Mouse (Mus musculus) liver, embryonic 13.5 days (tissue): ENCODE measurements around the gene Ddx3x. TPM values are rescaled to one million over a fixed set of nuclear protein-coding genes. Genes with fewer than 3 reads are reported as not detected.
A peak's percentile ranks its signal among the peaks of the same experiment; 100 is the strongest.

Experiments
- ATAC-seq: fragments of 200-750 bp; cut with Nextera tagmentation; 2 replicates; pipeline ENCODE4 v1.8.0; 2017; ENCODE audit warnings: low read depth, mild to moderate bottlenecking, moderate number of reproducible peaks, moderate library complexity
- DNase-seq: peaks from one replicate; pipeline ENCODE4 v3.0.0; 2022
- H3K27ac ChIP-seq: fragments of 300-500 bp; sonication (generic); 2 replicates; pipeline ENCODE4 v1.5.1; 2015; ENCODE audit warnings: moderate library complexity, mild to moderate bottlenecking, inconsistent platforms
- H3K27me3 ChIP-seq: fragments of 300-500 bp; sonication (generic); 2 replicates; pipeline ENCODE4 v1.6.1; 2015; ENCODE audit warnings: mild to moderate bottlenecking, inconsistent platforms
- H3K36me3 ChIP-seq: fragments of 300-500 bp; sonication (generic); 2 replicates; pipeline ENCODE4 v1.6.1; 2015; ENCODE audit warnings: mild to moderate bottlenecking, inconsistent platforms
- H3K4me1 ChIP-seq: fragments of 300-500 bp; sonication (generic); replicated peaks from 2 replicates; pipeline ENCODE4 v1.6.1; 2015; ENCODE audit warnings: inconsistent platforms
- H3K4me2 ChIP-seq: fragments of 300-500 bp; sonication (generic); 2 replicates; pipeline ENCODE4 v1.6.1; 2015; ENCODE audit warnings: inconsistent platforms, mild to moderate bottlenecking, moderate library complexity
- H3K4me3 ChIP-seq: fragments of 300-500 bp; sonication (generic); replicated peaks from 2 replicates; pipeline ENCODE4 v1.5.1; 2015; ENCODE audit warnings: mild to moderate bottlenecking, inconsistent platforms
- H3K9ac ChIP-seq: fragments of 300-500 bp; sonication (generic); 2 replicates; pipeline ENCODE4 v1.6.1; 2015; ENCODE audit warnings: mild to moderate bottlenecking, inconsistent platforms
- H3K9me3 ChIP-seq: fragments of 300-500 bp; sonication (generic); replicated peaks from 2 replicates; pipeline ENCODE4 v1.6.1; 2016; ENCODE audit warnings: inconsistent platforms
- whole genome bisulfite sequencing: fragments of 180-500 bp; shearing (Covaris S2); methylation state at CpG from one replicate; pipeline ENCODE4 v1.1.7; 2015; ENCODE audit not compliant: insufficient replicate concordance; 5-methylcytosine and 5-hydroxymethylcytosine counted together
- polyA plus RNA-seq: library from polyadenylated mRNA; unstranded; fragments of >200 nt; fragmentation: Nextera tagmentation; extraction: Ambion mirVana; gene quantifications from 2 replicates; pipeline ENCODE4 v1.2.1, GENCODE M21; 2015

Ddx3x gene
- polyA plus RNA-seq, 1 experiment from 2014 or later = 66.1 TPM

DNA sequence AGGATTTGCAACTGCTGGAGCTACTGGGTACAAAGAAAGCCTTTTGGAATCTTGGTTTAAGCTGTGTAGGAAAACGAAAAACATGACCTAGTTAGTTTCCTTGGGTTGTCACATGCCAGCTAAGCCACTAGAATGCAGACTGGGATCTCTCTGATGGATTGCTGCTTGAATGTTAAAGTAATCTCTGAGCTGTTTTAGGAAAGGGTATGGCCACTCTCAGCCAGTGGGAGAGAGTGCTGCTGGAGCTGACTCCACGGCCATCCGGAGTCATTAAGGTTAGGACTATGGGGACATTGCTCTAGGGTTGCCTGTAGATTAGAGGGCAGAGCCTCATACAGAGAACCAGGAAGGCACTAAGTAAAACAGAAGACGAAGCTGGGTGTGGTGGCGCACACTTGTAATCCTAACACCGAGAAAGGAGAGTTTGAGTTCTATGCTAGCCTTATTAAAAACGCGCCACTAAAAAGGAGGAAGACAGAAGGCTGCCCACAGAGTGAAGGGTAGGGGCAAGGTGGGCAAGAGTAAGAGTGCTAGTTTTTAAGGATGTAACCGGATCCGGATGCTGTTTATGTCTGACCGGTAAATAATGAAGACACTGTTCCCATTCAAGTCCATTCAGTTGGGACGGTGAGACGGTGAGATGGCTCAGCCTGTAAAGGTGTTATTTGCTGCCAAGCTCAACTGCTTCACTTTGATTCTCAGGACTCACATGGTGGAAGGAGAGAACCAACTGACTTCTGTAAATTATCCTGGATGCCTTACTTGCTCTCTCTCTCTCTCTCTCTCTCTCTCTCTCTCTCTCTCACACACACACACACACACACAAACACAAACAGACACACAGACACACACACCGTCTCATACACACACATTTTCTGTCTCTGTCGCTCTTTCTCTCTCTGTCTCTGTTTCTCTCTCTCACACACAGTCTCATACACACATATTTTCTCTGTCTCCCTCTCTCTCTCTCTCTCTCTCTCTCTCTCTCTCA is 37.3 kb upstream of the Ddx3x start:
- peak overlapping the region; percentile 74 for H3K9ac ChIP-seq

DNA sequence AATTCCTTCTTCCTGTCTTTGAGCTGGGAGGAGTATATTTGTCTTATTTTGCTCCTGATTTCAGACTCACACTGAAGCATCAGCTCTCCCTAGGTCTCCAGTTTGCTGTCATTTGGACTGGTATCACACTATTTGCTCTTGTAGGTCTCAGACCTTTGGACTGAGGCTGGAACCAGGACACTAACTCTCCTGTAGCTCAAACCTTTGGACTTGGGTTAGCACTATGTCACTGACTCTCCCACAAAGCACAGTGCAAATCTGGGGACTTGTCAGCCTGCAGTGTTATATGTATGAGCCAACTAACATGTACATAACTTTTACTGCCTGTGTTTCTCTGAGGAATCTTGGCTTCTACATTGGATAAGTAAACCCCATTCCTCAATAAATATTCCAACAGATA is 36.2 kb upstream of the Ddx3x start:
- Histone ChIP-seq H3K9me3 (no peaks in the 10 kb centered on the region), H3K4me1 (peaks cover 32% of the 10 kb centered on the region), H3K4me2 (no peak overlapping the region), H3K36me3 (no peaks in the 10 kb centered on the region), H3K27ac (peak overlapping the region; percentile 86), H3K9ac (no peak overlapping the region), H3K27me3 (no peaks in the 10 kb centered on the region), H3K4me3 (no peak overlapping the region)
- no peak for DNase-seq
- peak; percentile 39 for ATAC-seq

More for the DNA sequence above, 37.3 kb upstream of the Ddx3x start:
- DNase-seq (no peak), ATAC-seq (peak; percentile 57)
- Histone ChIP-seq H3K4me2 (peak overlapping the region; percentile 72), H3K9me3 (no peaks in the 10 kb centered on the region), H3K4me1 (peaks cover 32% of the 10 kb centered on the region), H3K36me3 (no peaks in the 10 kb centered on the region), H3K27me3 (no peaks in the 10 kb centered on the region), H3K27ac (peak overlapping the region; percentile 86), H3K4me3 (peak overlapping the region; percentile 61)
- 20% methylated on average over 15 of the region's 15 CpGs for whole genome bisulfite sequencing

DNA sequence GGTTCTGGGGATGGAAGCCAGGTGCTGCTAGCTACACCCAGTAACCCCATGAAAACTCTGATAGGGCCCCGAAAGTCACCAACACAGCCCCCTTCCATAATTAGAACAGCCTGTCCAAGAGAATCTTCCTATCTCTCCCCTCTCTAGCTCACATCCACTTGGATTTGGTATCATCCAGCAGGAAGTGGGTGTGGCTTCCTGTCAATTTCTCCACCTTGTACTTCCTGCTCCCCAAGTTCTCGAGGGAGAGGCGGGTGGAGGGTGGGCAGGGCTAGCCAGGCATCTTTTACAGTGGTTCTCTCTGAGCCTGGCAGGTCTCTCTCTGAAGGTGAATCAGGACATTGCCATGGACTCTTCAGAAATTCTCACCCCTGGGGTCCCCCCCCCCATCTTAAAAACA is 35.7 kb upstream of the Ddx3x start:
- Histone ChIP-seq H3K27me3 (no peaks in the 10 kb centered on the region), H3K9ac (no peak overlapping the region), H3K27ac (peak overlapping the region; percentile 86), H3K4me1 (peaks cover 32% of the 10 kb centered on the region), H3K9me3 (no peaks in the 10 kb centered on the region), H3K36me3 (no peaks in the 10 kb centered on the region), H3K4me3 (no peak overlapping the region), H3K4me2 (no peak overlapping the region)
- WGBS = 36% methylated on average over 3 of the region's 3 CpGs
- no peak for ATAC-seq
- no peak for DNase-seq

DNA sequence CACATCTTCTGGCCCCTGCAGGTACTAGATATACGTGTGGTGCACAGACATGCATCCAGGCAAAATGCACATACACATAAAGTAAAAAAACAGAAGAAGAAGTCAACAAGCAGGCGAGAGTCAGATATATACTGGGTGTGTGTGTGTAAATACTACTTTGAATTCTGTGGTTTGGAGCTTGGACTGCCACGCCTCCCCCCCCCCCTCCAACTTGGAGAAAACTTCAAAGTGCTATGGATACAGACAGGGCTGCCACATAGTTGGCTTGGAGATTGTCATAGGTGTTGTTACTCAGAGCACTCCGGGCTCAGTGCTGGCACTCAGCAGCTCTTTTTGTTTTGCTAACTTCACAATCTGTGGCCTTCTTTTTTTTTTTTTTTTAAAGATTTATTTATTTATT is 29.1 kb upstream of the Ddx3x start:
- no peaks in the 10 kb centered on the region for H3K27me3 ChIP-seq
- no peak overlapping the region for H3K9ac ChIP-seq
- H3K27ac ChIP-seq = no peak overlapping the region
- no peaks in the 10 kb centered on the region for H3K4me1 ChIP-seq
- WGBS = 46% methylated on average over 4 of the region's 4 CpGs
- no peak for ATAC-seq
- H3K36me3 ChIP-seq = no peaks in the 10 kb centered on the region
- no peak overlapping the region for H3K4me2 ChIP-seq
- no peak for DNase-seq
- H3K9me3 ChIP-seq = no peaks in the 10 kb centered on the region
- no peak overlapping the region for H3K4me3 ChIP-seq

DNA sequence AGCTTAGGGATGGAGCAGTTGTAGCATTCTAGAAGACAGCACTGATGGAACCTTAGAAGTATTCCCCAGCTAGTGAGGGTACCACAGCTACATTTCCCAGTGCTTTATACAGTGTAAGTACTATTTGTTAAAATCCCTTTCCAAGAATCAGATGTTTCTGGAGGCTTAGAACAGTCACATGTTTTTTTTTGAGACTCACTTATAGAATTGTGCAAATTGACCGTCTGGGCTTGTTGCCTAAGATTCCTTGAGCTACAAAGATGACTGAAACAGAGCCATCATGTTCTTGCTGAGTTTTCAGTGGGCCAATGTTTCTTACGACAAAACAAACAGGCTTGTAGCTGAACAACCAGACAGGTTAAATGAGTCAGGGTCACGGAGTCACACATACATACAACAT is 26.5 kb upstream of the Ddx3x start:
- Histone ChIP-seq H3K27me3 (no peaks in the 10 kb centered on the region), H3K36me3 (no peaks in the 10 kb centered on the region), H3K27ac (no peak overlapping the region), H3K4me3 (no peak overlapping the region), H3K9me3 (no peaks in the 10 kb centered on the region), H3K4me2 (no peak overlapping the region), H3K9ac (no peak overlapping the region), H3K4me1 (no peaks in the 10 kb centered on the region)
- ATAC-seq (no peak), DNase-seq (no peak)
- 70% methylated on average over 3 of the region's 3 CpGs for WGBS

DNA sequence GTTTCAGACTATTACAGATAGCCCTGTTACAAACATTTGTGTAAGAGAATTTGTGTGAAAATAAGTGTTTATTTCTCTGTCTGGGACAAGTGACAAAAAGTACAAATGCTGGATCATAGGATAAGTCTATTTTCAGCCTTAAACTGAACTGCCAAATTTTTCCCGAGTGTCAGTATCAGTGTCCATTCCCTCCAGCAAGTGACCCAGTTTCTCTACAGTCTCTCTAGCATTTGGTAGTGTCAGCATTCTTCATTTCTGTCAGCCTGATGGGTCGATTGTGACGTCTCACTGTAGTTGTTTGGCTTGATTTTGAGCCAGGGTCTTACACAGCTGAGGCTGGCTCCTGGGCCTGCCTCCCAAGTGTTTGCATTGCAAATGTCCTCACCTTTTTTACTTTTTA is 17.4 kb upstream of the Ddx3x start:
- no peaks in the 10 kb centered on the region for H3K9me3 ChIP-seq
- 58% methylated on average over 3 of the region's 3 CpGs for WGBS
- ATAC-seq (no peak), DNase-seq (no peak)
- no peak overlapping the region for H3K27ac ChIP-seq
- H3K27me3 ChIP-seq = no peaks in the 10 kb centered on the region
- H3K4me3 ChIP-seq = no peak overlapping the region
- no peak overlapping the region for H3K9ac ChIP-seq
- H3K4me1 ChIP-seq = no peaks in the 10 kb centered on the region
- H3K4me2 ChIP-seq = no peak overlapping the region
- H3K36me3 ChIP-seq = no peaks in the 10 kb centered on the region

DNA sequence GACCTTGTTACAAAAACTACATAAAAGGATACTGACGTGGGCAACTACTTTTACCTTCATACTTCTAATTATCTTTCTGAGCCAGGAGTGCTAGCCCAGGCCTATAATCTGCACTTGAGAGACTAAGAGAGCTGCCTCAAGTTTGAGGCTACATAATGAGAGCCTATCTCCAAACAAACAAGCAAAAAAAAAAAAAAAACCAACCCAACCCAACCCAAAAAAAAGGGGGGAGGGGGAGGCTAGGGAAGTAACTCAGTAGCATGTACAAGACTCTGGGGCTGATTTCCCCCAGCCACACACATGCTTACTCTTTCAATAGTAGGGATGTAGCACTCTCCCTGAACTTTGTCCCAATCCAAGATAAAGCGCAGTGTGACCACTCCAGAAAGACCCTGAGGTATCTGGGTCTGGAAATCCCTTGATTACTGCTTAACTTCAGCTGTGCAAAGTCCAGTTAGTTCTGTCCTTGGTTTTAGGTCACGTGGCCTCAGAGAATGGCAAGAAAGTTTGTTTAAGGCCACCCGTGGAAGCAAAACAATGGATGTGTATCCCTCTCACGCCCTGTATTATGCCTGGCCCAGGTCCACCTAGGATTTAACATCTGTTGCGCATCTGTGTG is 5.1 kb upstream of the Ddx3x start:
- no peaks in the 10 kb centered on the region for H3K36me3 ChIP-seq
- H3K27ac ChIP-seq = no peak overlapping the region
- H3K4me3 ChIP-seq = no peak overlapping the region
- H3K4me1 ChIP-seq = peaks cover 4% of the 10 kb centered on the region
- H3K4me2 ChIP-seq = no peak overlapping the region
- H3K9me3 ChIP-seq = no peaks in the 10 kb centered on the region
- 47% methylated on average over 6 of the region's 6 CpGs for WGBS
- ATAC-seq (no peak), DNase-seq (no peak)
- H3K9ac ChIP-seq = no peak overlapping the region
- no peaks in the 10 kb centered on the region for H3K27me3 ChIP-seq

DNA sequence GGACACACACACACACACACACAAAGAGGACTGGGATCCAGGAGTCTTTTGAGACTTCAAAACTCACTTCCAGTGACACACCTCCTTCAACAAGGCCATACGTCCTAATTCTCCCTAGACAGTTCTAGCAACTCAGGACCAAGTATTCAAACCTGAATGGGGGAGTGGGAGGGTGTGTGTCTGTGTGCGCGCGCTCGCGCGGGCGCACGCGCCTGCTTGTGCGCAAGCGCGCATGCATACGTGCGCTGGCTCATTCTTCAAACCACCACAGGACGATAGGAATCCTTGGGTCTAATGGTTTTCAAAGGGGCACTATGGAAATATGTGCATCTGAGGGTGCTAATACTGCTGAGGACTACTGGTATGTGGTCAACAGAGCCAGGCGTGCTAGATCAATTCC is 1.8 kb upstream of the Ddx3x start:
- WGBS = 83% methylated on average over 17 of the region's 17 CpGs
- Histone ChIP-seq H3K4me1 (peaks cover 18% of the 10 kb centered on the region), H3K36me3 (peaks cover 1% of the 10 kb centered on the region), H3K4me2 (no peak overlapping the region), H3K9ac (no peak overlapping the region), H3K9me3 (no peaks in the 10 kb centered on the region), H3K27me3 (no peaks in the 10 kb centered on the region), H3K27ac (no peak overlapping the region), H3K4me3 (no peak overlapping the region)
- DNase-seq (no peak), ATAC-seq (no peak)

DNA sequence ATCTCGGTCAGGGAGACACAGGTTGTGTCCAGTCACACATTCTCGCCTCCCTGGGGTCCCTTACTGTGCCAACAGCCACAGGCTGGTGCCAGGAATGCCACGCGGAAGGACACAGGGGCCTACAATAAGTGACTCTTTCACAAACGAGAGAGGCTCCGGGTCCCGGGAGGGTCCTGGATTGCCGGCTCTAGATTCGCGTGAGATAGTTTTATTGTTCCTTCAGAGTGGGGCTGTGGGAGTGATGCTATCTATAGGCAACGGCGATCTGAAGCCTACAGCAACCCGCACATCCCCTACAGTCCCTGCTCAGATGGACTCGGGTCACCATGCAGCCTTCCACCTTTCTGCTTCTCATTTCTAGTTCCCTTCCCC is 747 bp upstream of the Ddx3x start:
- Histone ChIP-seq H3K27ac (peak overlapping the region; percentile 93), H3K4me1 (peaks cover 24% of the 10 kb centered on the region), H3K9me3 (no peaks in the 10 kb centered on the region), H3K36me3 (peaks cover 10% of the 10 kb centered on the region), H3K4me3 (peak overlapping the region; percentile 89), H3K4me2 (peak overlapping the region; percentile 78), H3K9ac (peak overlapping the region; percentile 96), H3K27me3 (no peaks in the 10 kb centered on the region)
- 5% methylated on average over 14 of the region's 14 CpGs for WGBS
- peak; percentile 22 for DNase-seq
- peak; percentile 18; the same call in 1 of the 2 replicates for ATAC-seq

DNA sequence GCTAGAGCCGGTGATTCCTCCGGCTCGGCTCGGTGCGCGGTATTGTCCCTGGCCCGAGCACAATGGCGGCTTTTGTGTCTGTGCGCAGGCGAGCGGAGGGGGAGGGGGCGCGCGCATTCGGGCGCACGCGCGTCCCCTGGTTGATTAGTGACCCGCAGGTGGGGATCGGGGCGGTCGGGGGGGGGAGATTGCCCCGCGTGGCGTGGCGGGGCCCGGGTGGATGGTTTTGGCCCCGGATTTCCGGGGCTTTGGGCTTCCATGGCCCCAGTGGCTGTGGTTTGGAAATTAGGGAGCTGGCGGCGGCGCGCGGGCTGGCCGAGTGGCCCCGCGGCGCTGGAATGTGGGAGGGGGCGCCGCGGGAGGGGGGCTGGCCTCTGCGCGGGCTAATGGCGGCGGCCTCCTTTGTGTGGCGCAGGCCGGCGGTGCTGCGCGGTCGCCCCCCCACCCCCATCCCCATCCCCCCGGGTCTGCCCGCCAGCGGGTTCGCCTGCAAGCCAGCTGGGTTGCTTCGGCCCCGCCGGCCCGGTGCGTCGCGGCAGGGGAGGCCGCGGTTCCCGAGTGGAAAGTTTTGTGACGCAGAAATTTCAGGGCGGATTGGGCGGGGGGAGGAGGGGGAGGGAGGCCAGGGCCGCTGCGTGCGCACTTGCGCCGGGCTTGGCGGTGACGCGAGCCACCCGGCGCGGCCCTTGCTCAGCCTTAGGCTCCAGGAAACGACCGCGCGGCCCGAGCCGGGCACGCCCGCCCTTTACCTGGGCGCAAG is 739 bp downstream of the Ddx3x start:
- peak; percentile 77 for ATAC-seq
- WGBS = under 1% methylated on average over 49 of the region's 89 CpGs
- peak; percentile 42 for DNase-seq
- peak overlapping the region; percentile 96 for H3K9ac ChIP-seq
- peak overlapping the region; percentile 93 for H3K27ac ChIP-seq
- H3K4me3 ChIP-seq = peak overlapping the region; percentile 89
- H3K4me2 ChIP-seq = peak overlapping the region; percentile 78
- H3K36me3 ChIP-seq = peaks cover 21% of the 10 kb centered on the region
- H3K4me1 ChIP-seq = peaks cover 26% of the 10 kb centered on the region
- no peaks in the 10 kb centered on the region for H3K27me3 ChIP-seq
- no peaks in the 10 kb centered on the region for H3K9me3 ChIP-seq
